Mouse (Mus musculus) neural tube, embryonic 13.5 days (tissue): ENCODE data around the gene Kcnk12. TPM values are rescaled to one million over a fixed set of nuclear protein-coding genes. Genes with fewer than 3 reads are reported as not detected.

ENCODE experiments used
- ATAC-seq: fragments of 200-750 bp; cut with Nextera tagmentation; 2 replicates; pipeline ENCODE4 v1.8.0; 2017; ENCODE audit warnings: low read depth, mild to moderate bottlenecking, moderate TSS enrichment, moderate library complexity
- H3K27ac ChIP-seq: fragments of 300-500 bp; sonication (generic); replicated peaks from 2 replicates; pipeline ENCODE4 v1.5.1; 2015; ENCODE audit warnings: moderate library complexity, mild to moderate bottlenecking, inconsistent platforms
- H3K27me3 ChIP-seq: fragments of 300-500 bp; sonication (generic); 2 replicates; pipeline ENCODE4 v1.6.1; 2015; ENCODE audit warnings: mild to moderate bottlenecking, inconsistent platforms
- H3K36me3 ChIP-seq: fragments of 300-500 bp; sonication (generic); 2 replicates; pipeline ENCODE4 v1.6.1; 2015; ENCODE audit warnings: mild to moderate bottlenecking, inconsistent platforms
- H3K4me1 ChIP-seq: fragments of 300-500 bp; sonication (generic); replicated peaks from 2 replicates; pipeline ENCODE4 v1.6.1; 2015; ENCODE audit warnings: inconsistent platforms
- H3K4me2 ChIP-seq: fragments of 300-500 bp; sonication (generic); 2 replicates; pipeline ENCODE4 v1.6.1; 2015; ENCODE audit warnings: inconsistent platforms, mild to moderate bottlenecking, moderate library complexity
- H3K4me3 ChIP-seq: fragments of 300-500 bp; sonication (generic); 2 replicates; pipeline ENCODE4 v1.5.1; 2015; ENCODE audit warnings: mild to moderate bottlenecking, inconsistent platforms
- H3K9ac ChIP-seq: fragments of 300-500 bp; sonication (generic); 2 replicates; pipeline ENCODE4 v1.6.1; 2015; ENCODE audit warnings: moderate library complexity, mild to moderate bottlenecking, inconsistent platforms
- H3K9me3 ChIP-seq: fragments of 300-500 bp; sonication (generic); 2 replicates; pipeline ENCODE4 v1.6.1; 2016; ENCODE audit warnings: inconsistent platforms
- WGBS: fragments of 180-500 bp; shearing (Covaris S2); methylation state at CpG from one replicate; pipeline ENCODE4 v1.1.7; 2015; 5-methylcytosine and 5-hydroxymethylcytosine counted together
- polyA plus RNA-seq: library from polyadenylated mRNA; unstranded; fragments of >200 nt; fragmentation: Nextera tagmentation; extraction: Ambion mirVana; gene quantifications from 2 replicates; pipeline ENCODE4 v1.2.1, GENCODE M21; 2015

The Kcnk12 gene
- polyA plus RNA-seq, 1 experiment from 2014 or later, result 0.25 TPM

DNA sequence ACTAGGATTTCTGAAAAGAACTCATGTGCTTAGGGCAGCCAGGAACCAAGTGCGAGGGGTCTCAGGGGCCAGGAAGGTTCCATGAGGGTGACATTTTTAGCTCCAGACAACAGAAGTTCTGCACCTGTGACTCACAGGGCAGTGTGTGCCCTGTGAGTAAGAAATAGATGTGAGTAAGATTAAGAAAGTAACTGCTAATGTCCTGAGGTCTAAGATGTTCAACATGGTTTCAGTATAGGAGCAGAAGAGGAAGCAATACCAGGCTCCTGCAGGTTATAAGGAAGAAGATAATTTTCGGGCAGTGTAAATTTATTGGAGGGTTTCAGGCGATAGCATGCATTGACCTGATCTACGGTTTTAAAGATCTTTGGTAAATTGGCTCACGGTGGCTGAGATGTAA lies 16.6 kb downstream of the Kcnk12 start:
- no peak for ATAC-seq

DNA sequence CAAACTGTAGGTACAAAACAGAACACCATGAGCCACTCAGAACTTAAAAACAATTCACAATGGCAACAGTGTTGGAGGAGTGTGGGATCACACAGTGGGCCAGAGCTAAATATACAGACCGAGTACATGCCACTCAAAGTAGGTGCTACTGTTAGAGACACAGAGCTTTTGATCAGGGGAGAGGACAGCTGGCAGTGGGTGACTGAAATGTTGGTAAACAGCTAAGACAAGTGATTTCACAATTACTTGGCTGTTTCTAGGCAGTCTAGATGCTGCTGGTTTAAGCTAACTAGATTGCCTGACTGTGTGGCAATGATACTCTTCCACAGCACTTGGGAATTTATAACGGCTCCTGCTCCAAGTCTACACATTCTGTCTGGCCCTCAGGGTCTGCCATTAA lies 17.6 kb downstream of the Kcnk12 start:
- no peaks in the 10 kb centered on the region for H3K36me3 ChIP-seq
- H3K4me2 ChIP-seq, result no peak overlapping the region
- no peaks in the 10 kb centered on the region for H3K27me3 ChIP-seq
- H3K27ac ChIP-seq, result no peak overlapping the region
- ATAC-seq, result no peak
- H3K4me3 ChIP-seq, result no peak overlapping the region
- 53% methylated on average over 2 of the region's 2 CpGs for WGBS
- peaks cover 8% of the 10 kb centered on the region; the same call in 1 of the 2 replicates for H3K4me1 ChIP-seq
- no peak overlapping the region for H3K9ac ChIP-seq
- H3K9me3 ChIP-seq, result no peaks in the 10 kb centered on the region

More for the DNA sequence above, 16.6 kb downstream of the Kcnk12 start:
- Histone ChIP-seq H3K27ac (no peak overlapping the region), H3K4me1 (peaks cover 8% of the 10 kb centered on the region; the same call in 1 of the 2 replicates), H3K9ac (no peak overlapping the region), H3K36me3 (no peaks in the 10 kb centered on the region), H3K4me2 (no peak overlapping the region), H3K4me3 (no peak overlapping the region), H3K9me3 (no peaks in the 10 kb centered on the region), H3K27me3 (no peaks in the 10 kb centered on the region)
- WGBS, result 94% methylated on average over 5 of the region's 5 CpGs

DNA sequence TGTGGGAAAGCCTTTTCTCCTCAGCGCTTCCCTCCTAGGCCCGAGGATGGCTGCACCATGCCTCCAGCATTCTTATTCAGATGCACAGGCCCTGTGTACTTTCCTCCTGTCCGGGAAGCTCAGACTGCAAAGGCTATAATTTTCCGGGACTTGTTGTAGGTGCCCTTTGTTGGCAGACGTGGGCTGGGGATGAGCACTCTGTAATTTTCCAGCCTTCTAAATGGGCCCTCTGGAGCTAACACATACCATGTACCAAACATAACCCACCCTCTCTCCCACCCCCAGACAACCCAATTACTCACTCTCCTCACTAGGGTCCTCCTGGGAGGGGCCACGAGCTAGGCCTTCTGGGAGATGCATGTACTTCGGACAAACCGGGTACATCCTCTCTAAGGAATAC lies 22.8 kb downstream of the Kcnk12 start:
- H3K27ac ChIP-seq, result no peak overlapping the region
- WGBS, result 88% methylated on average over 8 of the region's 8 CpGs
- no peaks in the 10 kb centered on the region for H3K9me3 ChIP-seq
- H3K4me2 ChIP-seq, result no peak overlapping the region
- no peak overlapping the region for H3K9ac ChIP-seq
- no peaks in the 10 kb centered on the region for H3K27me3 ChIP-seq
- no peaks in the 10 kb centered on the region for H3K36me3 ChIP-seq
- peaks cover 8% of the 10 kb centered on the region; the same call in 1 of the 2 replicates for H3K4me1 ChIP-seq
- ATAC-seq, result no peak
- H3K4me3 ChIP-seq, result no peak overlapping the region

DNA sequence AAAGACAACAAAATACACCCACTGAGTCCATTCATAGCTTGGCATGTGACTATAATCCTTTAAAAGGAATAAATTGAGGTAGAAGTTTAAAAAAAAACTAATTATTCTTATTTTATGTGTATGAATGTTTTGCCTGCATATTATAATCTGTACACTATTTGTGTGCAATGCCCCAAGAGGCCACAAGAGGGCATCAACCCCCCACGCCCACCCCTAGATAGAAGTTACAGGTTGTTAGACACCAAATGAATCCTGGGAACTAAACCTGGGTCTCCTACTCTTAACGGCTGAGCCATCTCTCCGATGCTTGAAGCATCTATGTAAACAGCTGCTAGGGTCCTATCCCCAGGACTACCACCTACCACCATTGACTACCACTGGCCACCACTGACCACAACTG lies 24.6 kb downstream of the Kcnk12 start:
- no peak overlapping the region for H3K4me2 ChIP-seq
- 80% methylated on average over 3 of the region's 3 CpGs for WGBS
- H3K4me3 ChIP-seq, result no peak overlapping the region
- no peak overlapping the region for H3K9ac ChIP-seq
- H3K27ac ChIP-seq, result no peak overlapping the region
- H3K27me3 ChIP-seq, result no peaks in the 10 kb centered on the region
- 0 out of 2 replicates have a peak, but pooled peaks cover 7% of the 10 kb centered on the region for H3K9me3 ChIP-seq
- ATAC-seq, result no peak
- H3K4me1 ChIP-seq, result no peaks in the 10 kb centered on the region; the same call in 1 of the 2 replicates
- no peaks in the 10 kb centered on the region for H3K36me3 ChIP-seq

DNA sequence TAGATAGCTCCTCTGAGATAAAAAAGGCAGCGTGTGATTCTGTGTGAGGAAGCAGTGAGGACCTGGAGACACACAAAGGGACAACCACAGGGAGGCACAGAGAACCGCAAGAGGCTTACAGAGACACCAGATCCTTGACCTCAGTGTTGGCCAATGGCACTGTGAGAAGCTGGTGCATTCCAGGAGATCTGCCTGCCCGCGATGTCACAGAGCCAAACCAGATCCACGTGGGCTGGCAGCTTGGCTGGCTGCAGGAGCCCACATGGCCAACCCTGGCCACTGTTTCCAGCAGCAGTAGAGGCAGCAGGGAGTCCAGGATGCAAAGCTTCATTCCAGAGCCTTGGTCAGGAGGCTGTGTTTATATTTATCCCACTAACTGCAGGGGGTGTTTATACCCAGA lies 27.0 kb downstream of the Kcnk12 start:
- Histone ChIP-seq H3K4me3 (no peak overlapping the region), H3K4me1 (no peaks in the 10 kb centered on the region), H3K27ac (no peak overlapping the region), H3K27me3 (no peaks in the 10 kb centered on the region), H3K9ac (no peak overlapping the region), H3K36me3 (no peaks in the 10 kb centered on the region), H3K4me2 (no peak overlapping the region), H3K9me3 (0 out of 2 replicates have a peak, but pooled peaks cover 7% of the 10 kb centered on the region)
- 60% methylated on average over 5 of the region's 5 CpGs for WGBS
- ATAC-seq, result no peak

DNA sequence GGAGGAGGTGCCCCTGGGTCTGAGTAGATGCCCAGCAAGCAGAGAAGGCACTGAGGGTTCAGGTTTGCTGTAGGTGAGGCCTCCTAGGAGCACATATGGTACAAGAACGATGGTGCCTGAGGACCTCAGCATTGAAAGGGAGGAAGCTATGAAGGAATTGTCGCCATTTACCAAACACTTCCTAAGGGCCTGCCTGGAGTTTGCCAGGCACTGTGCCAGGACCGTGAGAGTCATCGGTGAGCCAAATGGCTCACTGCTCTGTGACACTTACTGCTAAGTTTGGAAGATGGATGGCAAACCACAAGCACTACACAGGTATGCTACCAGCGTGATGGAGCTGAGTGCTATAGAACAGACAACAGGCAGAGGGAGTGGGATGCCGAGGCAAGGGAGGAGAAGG lies 30.9 kb downstream of the Kcnk12 start:
- Histone ChIP-seq H3K9me3 (0 out of 2 replicates have a peak, but pooled peaks cover 7% of the 10 kb centered on the region), H3K4me3 (no peak overlapping the region), H3K4me2 (no peak overlapping the region), H3K36me3 (no peaks in the 10 kb centered on the region), H3K4me1 (no peaks in the 10 kb centered on the region), H3K27me3 (no peaks in the 10 kb centered on the region), H3K9ac (no peak overlapping the region), H3K27ac (no peak overlapping the region)
- no peak for ATAC-seq
- 90% methylated on average over 6 of the region's 6 CpGs for WGBS

DNA sequence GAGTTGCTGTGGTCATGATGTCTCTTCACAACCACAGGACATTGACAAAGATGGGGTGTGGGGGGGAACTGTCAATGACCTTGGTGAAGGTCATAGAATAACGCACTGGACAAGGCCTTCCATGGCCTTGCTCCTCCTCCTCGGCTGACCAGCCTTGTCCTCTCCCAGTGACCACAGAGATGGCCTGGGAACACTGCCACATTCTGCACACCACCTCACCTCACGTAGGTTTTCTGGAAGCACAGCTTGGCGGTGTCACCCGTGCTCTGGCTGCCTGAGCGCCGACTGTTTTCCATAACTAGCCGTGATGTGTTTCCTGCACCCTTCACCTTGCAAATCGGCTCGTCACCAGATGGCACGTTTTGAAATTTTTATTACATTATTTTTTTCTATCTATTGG lies 32.8 kb downstream of the Kcnk12 start:
- WGBS, result 91% methylated on average over 11 of the region's 11 CpGs
- Histone ChIP-seq H3K9me3 (0 out of 2 replicates have a peak, but pooled peaks cover 7% of the 10 kb centered on the region), H3K27me3 (no peaks in the 10 kb centered on the region), H3K4me3 (no peak overlapping the region), H3K4me1 (no peaks in the 10 kb centered on the region), H3K9ac (no peak overlapping the region), H3K36me3 (no peaks in the 10 kb centered on the region), H3K27ac (no peak overlapping the region), H3K4me2 (no peak overlapping the region)
- ATAC-seq, result no peak

DNA sequence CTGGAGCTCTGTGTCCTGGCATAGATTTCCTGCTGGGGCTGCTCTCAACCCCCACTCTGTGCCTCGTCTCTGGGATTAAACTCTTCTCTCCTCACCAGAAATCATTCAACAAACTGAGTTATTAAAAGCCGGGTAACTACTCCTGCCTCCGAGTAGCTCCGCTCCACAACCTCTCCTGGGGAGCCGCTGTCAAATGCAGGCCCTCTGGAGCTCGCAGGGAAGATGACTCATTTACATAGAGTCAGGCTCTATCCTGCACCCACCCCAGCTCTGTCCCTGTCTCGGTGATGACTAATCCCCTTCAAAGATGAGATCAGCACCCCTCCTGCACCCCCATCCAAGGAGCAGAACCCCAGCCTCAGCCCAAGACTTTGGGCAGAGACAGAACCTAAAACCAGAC lies 34.6 kb downstream of the Kcnk12 start:
- 46% methylated on average over 7 of the region's 7 CpGs for WGBS
- Histone ChIP-seq H3K27me3 (no peaks in the 10 kb centered on the region), H3K4me3 (no peak overlapping the region), H3K27ac (no peak overlapping the region), H3K36me3 (no peaks in the 10 kb centered on the region), H3K4me1 (no peaks in the 10 kb centered on the region), H3K9ac (no peak overlapping the region), H3K4me2 (no peak overlapping the region), H3K9me3 (no peaks in the 10 kb centered on the region)
- no peak for ATAC-seq

DNA sequence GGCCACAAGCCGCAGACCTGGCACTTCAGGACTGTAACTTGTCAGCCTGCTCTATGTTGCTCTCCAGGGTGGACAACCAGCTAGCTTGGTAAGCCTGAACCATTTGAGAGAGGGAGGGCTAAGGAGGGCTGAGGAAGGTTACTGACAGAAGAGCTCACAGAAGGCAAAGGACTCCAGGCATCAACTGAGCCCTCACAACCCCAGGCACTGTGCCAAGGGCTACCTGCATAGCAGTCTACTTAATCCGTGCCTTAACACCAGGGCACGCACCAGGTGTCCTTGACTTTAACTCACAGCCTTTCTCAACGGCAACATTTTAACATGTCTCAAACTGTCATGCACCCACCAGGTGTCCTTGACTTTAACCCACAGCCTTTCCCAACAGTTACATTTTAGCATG lies 37.5 kb downstream of the Kcnk12 start:
- Histone ChIP-seq H3K27me3 (no peaks in the 10 kb centered on the region), H3K36me3 (no peaks in the 10 kb centered on the region), H3K4me1 (no peaks in the 10 kb centered on the region), H3K4me2 (no peak overlapping the region), H3K9me3 (no peaks in the 10 kb centered on the region), H3K4me3 (no peak overlapping the region), H3K9ac (no peak overlapping the region), H3K27ac (no peak overlapping the region)
- WGBS, result 92% methylated on average over 4 of the region's 4 CpGs
- ATAC-seq, result no peak

DNA sequence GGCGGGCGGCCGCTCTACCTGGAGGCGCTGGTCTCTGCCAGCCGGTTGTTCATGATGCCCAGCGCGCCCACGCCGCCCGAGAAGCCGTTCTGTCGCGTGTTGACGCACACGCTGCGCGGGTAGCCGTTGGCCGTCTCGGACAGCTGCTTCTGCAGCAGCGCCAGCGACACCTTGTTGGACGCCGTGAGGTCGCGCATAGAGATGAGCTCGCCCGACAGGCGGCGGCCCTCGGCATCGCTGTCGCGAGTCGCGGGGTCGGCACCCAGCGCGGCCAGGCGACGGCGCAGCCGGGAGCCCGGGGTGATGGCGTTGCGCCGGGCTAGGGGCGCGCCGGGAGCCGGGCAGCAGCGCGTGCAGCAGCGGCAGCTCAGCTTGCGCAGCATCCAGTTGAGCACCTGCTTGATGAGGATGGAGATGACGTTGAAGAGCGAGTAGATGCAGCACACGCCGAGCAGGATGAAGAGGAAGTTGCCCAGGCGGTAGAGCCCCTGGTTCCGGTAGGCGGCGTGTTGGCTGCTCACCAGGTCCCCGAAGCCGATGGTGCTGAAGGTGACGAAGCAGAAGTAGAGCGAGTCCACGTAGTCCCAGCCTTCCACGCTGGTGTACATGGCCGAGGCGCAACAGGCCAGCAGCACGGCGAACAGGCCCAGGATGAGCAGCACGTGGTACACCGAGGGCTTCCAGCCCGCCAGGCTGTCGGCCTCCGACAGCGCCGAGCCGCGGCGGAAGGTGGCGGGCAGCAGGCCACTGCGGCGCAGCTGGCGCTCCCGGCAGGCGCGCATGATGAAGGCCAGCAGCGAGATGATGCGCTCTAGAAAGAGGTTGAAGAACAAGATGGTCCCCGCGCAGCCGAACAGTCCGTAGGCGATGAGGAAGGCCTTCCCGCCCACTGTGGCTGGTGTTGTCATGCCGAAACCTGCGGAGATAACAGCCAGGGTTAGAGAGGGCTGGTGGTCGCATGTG lies 51.6 kb downstream of the Kcnk12 start:
- H3K9me3 ChIP-seq, result no peaks in the 10 kb centered on the region
- ATAC-seq, result peak; percentile 88
- peak overlapping the region; percentile 94 for H3K4me2 ChIP-seq
- peaks cover 23% of the 10 kb centered on the region for H3K4me1 ChIP-seq
- peak overlapping the region; percentile 70 for H3K9ac ChIP-seq
- 3% methylated on average over 101 of the region's 101 CpGs for WGBS
- peaks cover 59% of the 10 kb centered on the region for H3K27me3 ChIP-seq
- peak overlapping the region; percentile 56 for H3K4me3 ChIP-seq
- H3K27ac ChIP-seq, result peak overlapping the region; percentile 67
- H3K36me3 ChIP-seq, result no peaks in the 10 kb centered on the region

DNA sequence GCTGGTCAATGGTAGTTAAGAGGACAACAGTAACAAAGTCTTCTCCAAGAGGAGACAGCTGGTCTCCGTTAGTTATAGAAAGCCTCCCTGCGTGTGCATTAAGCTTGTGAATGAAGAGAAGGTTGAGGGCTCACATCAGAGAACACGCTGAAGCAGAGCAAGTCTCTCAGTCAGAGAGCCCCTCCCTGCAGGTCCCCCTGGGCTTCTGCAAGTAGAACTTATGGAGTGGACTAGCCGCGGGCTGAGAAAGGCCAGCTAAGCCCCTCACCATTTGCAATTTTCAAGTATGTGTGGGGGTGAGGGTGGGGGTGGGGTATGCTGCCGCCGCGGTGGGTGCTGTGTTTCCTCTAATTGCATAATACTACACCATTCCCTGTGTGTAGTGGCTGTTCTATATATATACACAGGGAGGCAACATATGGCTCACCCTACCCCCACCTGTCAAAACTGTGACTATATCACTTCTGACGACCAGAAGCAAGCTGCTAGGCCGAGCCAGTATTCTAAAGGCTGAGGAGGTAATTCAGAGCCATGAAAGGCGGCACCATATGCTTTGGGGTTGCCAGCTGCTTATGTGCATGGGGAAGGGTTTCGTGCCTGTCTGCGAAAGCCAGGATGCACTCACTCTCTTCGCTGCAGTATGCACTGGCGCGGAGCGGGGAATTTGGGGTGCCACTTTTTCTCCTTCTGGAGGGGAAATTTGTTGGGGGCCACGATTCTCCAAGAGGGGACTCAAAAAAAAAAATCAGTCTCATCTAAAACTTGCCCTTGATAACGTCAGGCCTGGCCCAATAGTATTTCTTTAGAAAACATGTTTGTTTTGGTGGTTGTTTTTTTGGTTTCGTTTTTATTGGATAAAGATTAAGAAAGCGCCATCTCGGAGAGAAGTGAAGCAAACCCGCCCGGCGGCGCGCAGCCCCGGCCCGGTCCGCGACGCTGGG lies 52.5 kb downstream of the Kcnk12 start:
- no peaks in the 10 kb centered on the region for H3K9me3 ChIP-seq
- peaks cover 62% of the 10 kb centered on the region for H3K27me3 ChIP-seq
- WGBS, result 9% methylated on average over 32 of the region's 32 CpGs
- peak overlapping the region; percentile 67 for H3K27ac ChIP-seq
- H3K9ac ChIP-seq, result peak overlapping the region; percentile 70
- peak overlapping the region; percentile 94 for H3K4me2 ChIP-seq
- H3K4me3 ChIP-seq, result peak overlapping the region; percentile 56
- ATAC-seq, result peak; percentile 54
- no peaks in the 10 kb centered on the region for H3K36me3 ChIP-seq
- peaks cover 23% of the 10 kb centered on the region for H3K4me1 ChIP-seq

DNA sequence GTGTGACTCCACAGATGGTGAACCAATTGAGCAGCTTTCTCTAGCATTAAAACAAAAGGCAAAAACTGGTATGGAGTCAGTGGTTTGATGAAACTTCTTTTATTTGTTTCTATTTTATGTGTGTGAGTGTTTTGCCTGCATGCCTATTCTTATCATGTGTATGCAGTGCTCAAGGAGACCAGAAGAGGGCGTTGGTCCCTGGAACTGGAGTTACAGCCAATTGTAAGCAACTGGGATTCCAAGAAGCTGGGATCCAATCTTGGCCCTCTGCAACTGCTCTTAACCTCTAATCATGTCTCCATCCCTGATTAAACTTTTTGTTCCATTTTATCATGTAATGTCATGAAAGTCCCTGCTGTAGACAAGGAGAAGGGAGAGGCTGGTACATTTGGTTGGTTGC lies 58.0 kb downstream of the Kcnk12 start:
- Histone ChIP-seq H3K36me3 (no peaks in the 10 kb centered on the region), H3K27me3 (peaks cover 26% of the 10 kb centered on the region), H3K27ac (no peak overlapping the region), H3K9me3 (no peaks in the 10 kb centered on the region), H3K4me3 (no peak overlapping the region), H3K4me1 (peaks cover 1% of the 10 kb centered on the region; the same call in 1 of the 2 replicates), H3K9ac (no peak overlapping the region), H3K4me2 (no peak overlapping the region)
- no peak for ATAC-seq
- 48% methylated on average over 1 of the region's 1 CpGs for WGBS
